Mouse (Mus musculus) heart, embryonic 10.5 days (tissue): Measurements from ENCODE around the gene Abhd6. TPM values are rescaled to one million over a fixed set of nuclear protein-coding genes. Genes with fewer than 3 reads are reported as not detected.

Experiments
- DNase-seq: peaks from one replicate; pipeline ENCODE4 v3.0.0-alpha.2; 2017; ENCODE audit warnings: low spot score
- H3K27ac ChIP-seq: fragments of 300-500 bp; sonication (generic); 2 replicates; pipeline ENCODE4 v1.5.1; 2016; ENCODE audit warnings: mild to moderate bottlenecking
- H3K27me3 ChIP-seq: fragments of 300-500 bp; sonication (generic); 2 replicates; pipeline ENCODE4 v1.6.1; 2016; ENCODE audit warnings: mild to moderate bottlenecking; ENCODE audit not compliant: poor library complexity, insufficient read depth, severe bottlenecking
- H3K36me3 ChIP-seq: fragments of 300-500 bp; sonication (generic); 2 replicates; pipeline ENCODE4 v1.6.1; 2016; ENCODE audit warnings: mild to moderate bottlenecking, moderate library complexity
- H3K4me1 ChIP-seq: fragments of 300-500 bp; sonication (generic); 2 replicates; pipeline ENCODE4 v1.6.1; 2016; ENCODE audit warnings: mild to moderate bottlenecking
- H3K4me3 ChIP-seq: fragments of 300-500 bp; sonication (generic); 2 replicates; pipeline ENCODE4 v1.5.1; 2016; ENCODE audit warnings: mild to moderate bottlenecking, moderate library complexity
- H3K9me3 ChIP-seq: fragments of 300-500 bp; sonication (generic); 2 replicates; pipeline ENCODE4 v1.6.1; 2016; ENCODE audit warnings: mild to moderate bottlenecking, moderate library complexity
- WGBS: fragments of 180-500 bp; shearing (Covaris S2); methylation state at CpG from one replicate; pipeline ENCODE4 v1.1.7; 2016; 5-methylcytosine and 5-hydroxymethylcytosine counted together
- polyA plus RNA-seq: library from polyadenylated mRNA; unstranded; fragments of >200 nt; fragmentation: Nextera tagmentation; extraction: Ambion mirVana; gene quantifications from 2 replicates; pipeline ENCODE4 v1.2.1, GENCODE M21; 2016

The Abhd6 gene
- polyA plus RNA-seq, 1 experiment from 2014 or later = 16.0 TPM

GRCm38 (mm10) chr14:8038791-8039448 lies 36.2 kb downstream of the Abhd6 start:
- no peak overlapping the region for H3K27ac ChIP-seq
- no peak overlapping the region for H3K4me3 ChIP-seq
- no peaks in the 10 kb centered on the region for H3K9me3 ChIP-seq
- no peaks in the 10 kb centered on the region for H3K36me3 ChIP-seq
- 82% methylated on average over 7 of the region's 7 CpGs for WGBS
- H3K4me1 ChIP-seq = no peaks in the 10 kb centered on the region
- DNase-seq = peak; percentile 33
- no peaks in the 10 kb centered on the region for H3K27me3 ChIP-seq

GRCm38 (mm10) chr14:8040179-8040578 lies 37.5 kb downstream of the Abhd6 start:
- Histone ChIP-seq H3K4me3 (no peak overlapping the region), H3K9me3 (no peaks in the 10 kb centered on the region), H3K27me3 (no peaks in the 10 kb centered on the region), H3K36me3 (no peaks in the 10 kb centered on the region), H3K27ac (no peak overlapping the region), H3K4me1 (no peaks in the 10 kb centered on the region)
- peak; percentile 35 for DNase-seq
- WGBS = 66% methylated on average over 3 of the region's 3 CpGs

GRCm38 (mm10) chr14:8040911-8041678 lies 38.4 kb downstream of the Abhd6 start:
- DNase-seq = peak; percentile 54
- WGBS = 84% methylated on average over 12 of the region's 12 CpGs

GRCm38 (mm10) chr14:8042120-8042519 lies 39.4 kb downstream of the Abhd6 start:
- Histone ChIP-seq H3K36me3 (peaks cover 10% of the 10 kb centered on the region; the same call in 1 of the 2 replicates), H3K4me3 (no peak overlapping the region), H3K27ac (no peak overlapping the region), H3K27me3 (no peaks in the 10 kb centered on the region), H3K4me1 (no peaks in the 10 kb centered on the region), H3K9me3 (no peaks in the 10 kb centered on the region)
- DNase-seq = no peak
- 89% methylated on average over 2 of the region's 2 CpGs for WGBS

More at GRCm38 (mm10) chr14:8040911-8041678, 38.4 kb downstream of the Abhd6 start:
- Histone ChIP-seq H3K9me3 (no peaks in the 10 kb centered on the region), H3K27ac (no peak overlapping the region), H3K4me1 (no peaks in the 10 kb centered on the region), H3K4me3 (no peak overlapping the region), H3K36me3 (0 out of 2 replicates have a peak, but pooled peaks cover 4% of the 10 kb centered on the region), H3K27me3 (no peaks in the 10 kb centered on the region)

- H3K36me3 ChIP-seq = peaks cover 12% of the 10 kb centered on the region; the same call in 1 of the 2 replicates
- 89% methylated on average over 9 of the region's 9 CpGs for WGBS
- H3K4me1 ChIP-seq = no peaks in the 10 kb centered on the region
- H3K27ac ChIP-seq = no peak overlapping the region
- no peaks in the 10 kb centered on the region for H3K27me3 ChIP-seq
- H3K9me3 ChIP-seq = no peaks in the 10 kb centered on the region
- peak; percentile 59 for DNase-seq
- no peak overlapping the region for H3K4me3 ChIP-seq
Observed at GRCm38 (mm10) chr14:8042577-8042976, 39.9 kb downstream of the Abhd6 start.

GRCm38 (mm10) chr14:8044330-8044729 lies 41.6 kb downstream of the Abhd6 start:
- Histone ChIP-seq H3K27me3 (no peaks in the 10 kb centered on the region), H3K27ac (no peak overlapping the region), H3K9me3 (no peaks in the 10 kb centered on the region), H3K4me3 (no peak overlapping the region), H3K36me3 (peaks cover 19% of the 10 kb centered on the region; the same call in 1 of the 2 replicates), H3K4me1 (no peaks in the 10 kb centered on the region)
- 64% methylated on average over 8 of the region's 8 CpGs for WGBS
- peak; percentile 61 for DNase-seq

GRCm38 (mm10) chr14:8044786-8045185 lies 42.1 kb downstream of the Abhd6 start:
- no peak overlapping the region for H3K27ac ChIP-seq
- H3K36me3 ChIP-seq = peaks cover 19% of the 10 kb centered on the region; the same call in 1 of the 2 replicates
- no peak overlapping the region for H3K4me3 ChIP-seq
- H3K27me3 ChIP-seq = no peaks in the 10 kb centered on the region
- 79% methylated on average over 6 of the region's 6 CpGs for WGBS
- H3K4me1 ChIP-seq = no peaks in the 10 kb centered on the region
- peak; percentile 69 for DNase-seq
- no peaks in the 10 kb centered on the region for H3K9me3 ChIP-seq

- Histone ChIP-seq H3K36me3 (peaks cover 22% of the 10 kb centered on the region; the same call in 1 of the 2 replicates), H3K4me1 (no peaks in the 10 kb centered on the region), H3K27ac (no peak overlapping the region), H3K9me3 (no peaks in the 10 kb centered on the region), H3K27me3 (no peaks in the 10 kb centered on the region), H3K4me3 (no peak overlapping the region)
- 82% methylated on average over 11 of the region's 11 CpGs for WGBS
- peak; percentile 68 for DNase-seq
Observed at GRCm38 (mm10) chr14:8045187-8045846, 42.6 kb downstream of the Abhd6 start.

- H3K27me3 ChIP-seq = no peaks in the 10 kb centered on the region
- H3K4me3 ChIP-seq = no peak overlapping the region
- H3K9me3 ChIP-seq = no peaks in the 10 kb centered on the region
- DNase-seq = no peak
- H3K4me1 ChIP-seq = no peaks in the 10 kb centered on the region
- H3K36me3 ChIP-seq = peaks cover 22% of the 10 kb centered on the region; the same call in 1 of the 2 replicates
- H3K27ac ChIP-seq = no peak overlapping the region
- WGBS = 83% methylated on average over 6 of the region's 6 CpGs
Observed at GRCm38 (mm10) chr14:8046839-8047238, 44.1 kb downstream of the Abhd6 start.

- Histone ChIP-seq H3K4me1 (no peaks in the 10 kb centered on the region; the same call in 1 of the 2 replicates), H3K4me3 (no peak overlapping the region), H3K27me3 (no peaks in the 10 kb centered on the region), H3K27ac (no peak overlapping the region), H3K36me3 (peaks cover 24% of the 10 kb centered on the region; the same call in 1 of the 2 replicates), H3K9me3 (no peaks in the 10 kb centered on the region)
- DNase-seq = no peak
- 79% methylated on average over 10 of the region's 10 CpGs for WGBS
Observed at GRCm38 (mm10) chr14:8049334-8049733, 46.6 kb downstream of the Abhd6 start.

GRCm38 (mm10) chr14:8051869-8052268 lies 49.2 kb downstream of the Abhd6 start:
- WGBS = 78% methylated on average over 2 of the region's 2 CpGs
- no peaks in the 10 kb centered on the region; the same call in 1 of the 2 replicates for H3K4me1 ChIP-seq
- no peaks in the 10 kb centered on the region for H3K9me3 ChIP-seq
- H3K4me3 ChIP-seq = no peak overlapping the region
- no peak for DNase-seq
- H3K27ac ChIP-seq = no peak overlapping the region
- peaks cover 17% of the 10 kb centered on the region; the same call in 1 of the 2 replicates for H3K36me3 ChIP-seq
- no peaks in the 10 kb centered on the region for H3K27me3 ChIP-seq

- no peak for DNase-seq
- WGBS = 95% methylated on average over 7 of the region's 7 CpGs
Observed at GRCm38 (mm10) chr14:8052661-8053060, 50.0 kb downstream of the Abhd6 start.

More at GRCm38 (mm10) chr14:8052661-8053060, 50.0 kb downstream of the Abhd6 start:
- no peaks in the 10 kb centered on the region for H3K9me3 ChIP-seq
- peaks cover 13% of the 10 kb centered on the region; the same call in 1 of the 2 replicates for H3K36me3 ChIP-seq
- no peak overlapping the region for H3K27ac ChIP-seq
- H3K4me3 ChIP-seq = no peak overlapping the region
- H3K4me1 ChIP-seq = no peaks in the 10 kb centered on the region; the same call in 1 of the 2 replicates
- H3K27me3 ChIP-seq = no peaks in the 10 kb centered on the region
